Mouse (Mus musculus): ENCODE measurements around the gene Pak7. TPM values are rescaled to one million over a fixed set of nuclear protein-coding genes. Genes with fewer than 3 reads are reported as not detected.
"Not testable (repeated sequence)": the region's sequence is repeated elsewhere in the genome, so short reads cannot be mapped to it uniquely, and the experiment has no call there.

Pak7 gene
- polyA plus RNA-seq, 1 experiment from 2014 or later = 0.80 TPM

- 83% methylated on average over 3 of the region's 3 CpGs for WGBS
- DNase-seq (ENCODE audit: low spot score) = no peak
- Histone ChIP-seq H3K27me3 (ENCODE audit: insufficient read depth, poor library complexity, severe bottlenecking) (no peaks in the 10 kb centered on the region), H3K4me3 (no peak overlapping the region), H3K36me3 (no peaks in the 10 kb centered on the region), H3K27ac (no peak overlapping the region), H3K9me3 (no peaks in the 10 kb centered on the region), H3K4me1 (no peaks in the 10 kb centered on the region)
Observed at GRCm38 (mm10) chr2:136309313-136309712, 78.5 kb downstream of the Pak7 start.

GRCm38 (mm10) chr2:136308743-136309142, 79.0 kb downstream of the Pak7 start:
- no peaks in the 10 kb centered on the region for H3K27me3 ChIP-seq (ENCODE audit: insufficient read depth, poor library complexity, severe bottlenecking)
- H3K27ac ChIP-seq = no peak overlapping the region
- H3K4me3 ChIP-seq = no peak overlapping the region
- no peaks in the 10 kb centered on the region for H3K36me3 ChIP-seq
- WGBS = 87% methylated on average over 4 of the region's 4 CpGs
- no peaks in the 10 kb centered on the region for H3K9me3 ChIP-seq
- no peaks in the 10 kb centered on the region for H3K4me1 ChIP-seq
- DNase-seq (ENCODE audit: low spot score) = no peak

DNA sequence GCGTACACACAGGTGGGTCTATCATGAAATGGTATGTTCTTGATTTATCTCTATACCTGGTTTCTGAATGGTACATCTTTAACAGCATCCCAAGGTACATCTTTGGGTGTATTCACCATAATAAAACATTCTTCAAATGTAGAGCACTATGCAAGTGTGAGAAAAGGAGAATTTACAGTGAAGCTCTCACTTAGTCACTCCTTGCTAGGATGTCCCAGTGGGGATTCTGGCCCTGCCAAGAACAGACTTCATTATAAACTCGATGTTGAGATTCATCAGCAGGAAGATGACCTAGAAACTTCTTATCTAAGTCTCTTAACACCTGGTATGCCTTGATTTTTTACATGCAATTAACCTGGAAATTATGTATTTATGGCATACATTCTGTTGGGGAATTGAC, 85.6 kb downstream of the Pak7 start:
- WGBS = 86% methylated on average over 2 of the region's 2 CpGs
- no peaks in the 10 kb centered on the region for H3K36me3 ChIP-seq
- no peak overlapping the region for H3K4me3 ChIP-seq
- H3K4me1 ChIP-seq = no peaks in the 10 kb centered on the region
- no peaks in the 10 kb centered on the region for H3K9me3 ChIP-seq
- DNase-seq (ENCODE audit: low spot score) = no peak
- H3K27ac ChIP-seq = no peak overlapping the region
- H3K27me3 ChIP-seq (ENCODE audit: insufficient read depth, poor library complexity, severe bottlenecking) = no peaks in the 10 kb centered on the region

GRCm38 (mm10) chr2:136301406-136301805, 86.4 kb downstream of the Pak7 start:
- Histone ChIP-seq H3K27ac (no peak overlapping the region), H3K36me3 (no peaks in the 10 kb centered on the region), H3K4me3 (no peak overlapping the region), H3K4me1 (no peaks in the 10 kb centered on the region), H3K9me3 (no peaks in the 10 kb centered on the region), H3K27me3 (ENCODE audit: insufficient read depth, poor library complexity, severe bottlenecking) (no peaks in the 10 kb centered on the region)
- no peak for DNase-seq (ENCODE audit: low spot score)

DNA sequence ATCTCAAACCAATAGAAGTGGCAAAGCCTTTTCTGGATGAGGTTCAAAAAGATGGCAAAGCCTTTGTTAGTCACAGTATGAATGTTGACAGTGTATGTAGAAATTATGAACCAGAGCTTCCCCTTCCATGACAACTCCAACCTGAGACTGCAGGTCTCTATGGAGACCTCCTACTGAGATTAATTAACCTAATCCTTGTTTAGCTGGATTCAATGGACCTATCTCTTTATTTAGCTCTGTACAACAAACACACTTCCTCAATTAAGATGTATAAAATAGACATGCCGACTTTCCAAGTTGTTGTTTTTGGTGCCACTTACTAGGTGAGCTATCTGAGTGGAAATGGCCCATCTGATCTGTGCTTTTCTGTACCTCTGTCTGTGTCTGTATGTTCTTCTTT, 90.4 kb downstream of the Pak7 start:
- WGBS = 74% methylated on average over 1 of the region's 1 CpGs
- H3K27me3 ChIP-seq (ENCODE audit: insufficient read depth, poor library complexity, severe bottlenecking) = no peaks in the 10 kb centered on the region
- no peaks in the 10 kb centered on the region for H3K4me1 ChIP-seq
- H3K9me3 ChIP-seq = no peaks in the 10 kb centered on the region
- no peak overlapping the region for H3K4me3 ChIP-seq
- H3K36me3 ChIP-seq = no peaks in the 10 kb centered on the region
- no peak overlapping the region for H3K27ac ChIP-seq
- no peak for DNase-seq (ENCODE audit: low spot score)

- Histone ChIP-seq H3K27me3 (ENCODE audit: insufficient read depth, poor library complexity, severe bottlenecking) (no peaks in the 10 kb centered on the region), H3K36me3 (no peaks in the 10 kb centered on the region), H3K4me1 (no peaks in the 10 kb centered on the region), H3K27ac (no peak overlapping the region), H3K9me3 (no peaks in the 10 kb centered on the region), H3K4me3 (no peak overlapping the region)
- DNase-seq (ENCODE audit: low spot score) = no peak
- 83% methylated on average over 1 of the region's 1 CpGs for WGBS
Observed at GRCm38 (mm10) chr2:136282043-136282442, 105.7 kb downstream of the Pak7 start.

DNA sequence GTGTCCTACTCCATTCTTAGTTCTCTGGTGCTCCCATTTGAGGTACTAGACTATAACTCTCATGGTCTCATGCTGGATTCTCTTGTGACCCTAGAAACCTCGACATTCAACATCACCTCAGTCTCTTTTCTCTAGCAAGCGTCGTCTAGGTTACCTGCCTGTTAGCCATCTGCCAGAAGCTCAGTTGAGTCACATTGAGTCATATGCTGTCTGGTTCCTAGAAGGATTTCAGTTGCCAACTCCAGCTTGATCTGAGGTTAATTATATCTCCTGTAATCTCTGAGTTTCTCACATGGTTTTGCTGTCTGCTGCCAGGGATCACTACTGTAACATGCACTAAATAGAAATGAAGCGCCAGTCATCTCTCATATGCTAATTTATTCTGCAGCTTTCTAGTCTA, 145.8 kb downstream of the Pak7 start:
- H3K27ac ChIP-seq; H3K27me3 ChIP-seq (ENCODE audit: insufficient read depth, poor library complexity, severe bottlenecking); DNase-seq (ENCODE audit: low spot score); H3K9me3 ChIP-seq; H3K4me1 ChIP-seq; H3K36me3 ChIP-seq; H3K4me3 ChIP-seq: not testable (repeated sequence)
- WGBS = 84% methylated on average over 4 of the region's 4 CpGs

GRCm38 (mm10) chr2:136231228-136231627, 156.5 kb downstream of the Pak7 start:
- no peak for DNase-seq (ENCODE audit: low spot score)
- H3K9me3 ChIP-seq = no peaks in the 10 kb centered on the region
- 88% methylated on average over 8 of the region's 8 CpGs for WGBS

DNA sequence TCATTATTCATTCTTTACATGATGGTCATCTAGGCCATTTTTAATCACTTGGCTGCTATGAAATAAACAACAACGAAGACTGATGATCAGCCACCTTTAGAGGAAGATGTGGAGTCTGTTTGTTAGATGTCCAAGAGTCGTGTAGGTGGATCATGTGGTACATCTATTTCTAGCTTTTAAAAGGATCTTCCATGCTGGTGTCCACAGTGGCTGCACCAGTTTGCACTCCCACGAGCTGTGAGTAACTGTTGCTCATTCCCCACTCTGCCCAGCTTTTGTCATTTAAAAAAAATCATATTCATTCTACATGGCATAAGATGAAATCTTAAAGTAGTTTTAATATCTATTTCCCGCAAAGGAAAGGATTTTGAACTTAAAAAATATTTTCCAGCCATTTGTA, 183.7 kb downstream of the Pak7 start:
- Histone ChIP-seq H3K27ac (no peak overlapping the region), H3K27me3 (ENCODE audit: insufficient read depth, poor library complexity, severe bottlenecking) (no peaks in the 10 kb centered on the region), H3K36me3 (no peaks in the 10 kb centered on the region), H3K9me3 (no peaks in the 10 kb centered on the region), H3K4me1 (no peaks in the 10 kb centered on the region), H3K4me3 (no peak overlapping the region)
- no peak for DNase-seq (ENCODE audit: low spot score)
- whole genome bisulfite sequencing = 76% methylated on average over 4 of the region's 4 CpGs

More at GRCm38 (mm10) chr2:136231228-136231627, 156.5 kb downstream of the Pak7 start:
- Histone ChIP-seq H3K4me1 (no peaks in the 10 kb centered on the region), H3K4me3 (no peak overlapping the region), H3K36me3 (no peaks in the 10 kb centered on the region), H3K27me3 (ENCODE audit: insufficient read depth, poor library complexity, severe bottlenecking) (no peaks in the 10 kb centered on the region), H3K27ac (no peak overlapping the region)

DNA sequence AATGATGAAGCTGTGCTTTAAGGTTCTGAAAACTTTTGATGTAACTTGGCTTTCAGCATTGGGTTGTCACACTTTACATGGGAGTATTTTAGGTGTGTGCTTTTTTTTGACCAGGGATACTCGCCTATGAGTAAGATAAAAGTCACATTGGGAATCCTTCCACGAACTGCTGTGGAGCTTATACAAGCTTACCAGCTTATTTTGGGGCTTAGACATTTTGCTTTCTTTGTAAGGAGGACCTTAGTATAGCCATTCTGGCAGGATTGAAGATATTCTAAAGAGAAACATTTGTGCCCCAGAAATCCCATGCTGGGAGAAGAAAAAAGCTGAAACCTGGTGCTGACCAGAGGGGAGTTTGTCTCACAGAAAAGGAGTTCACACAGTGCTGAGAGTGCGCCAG, 212.7 kb downstream of the Pak7 start:
- H3K4me3 ChIP-seq = no peak overlapping the region
- no peaks in the 10 kb centered on the region for H3K36me3 ChIP-seq
- no peaks in the 10 kb centered on the region for H3K27me3 ChIP-seq (ENCODE audit: insufficient read depth, poor library complexity, severe bottlenecking)
- no peak overlapping the region for H3K27ac ChIP-seq
- H3K4me1 ChIP-seq = no peaks in the 10 kb centered on the region
- no peaks in the 10 kb centered on the region for H3K9me3 ChIP-seq
- no peak for DNase-seq (ENCODE audit: low spot score)
- 62% methylated on average over 3 of the region's 3 CpGs for WGBS

DNA sequence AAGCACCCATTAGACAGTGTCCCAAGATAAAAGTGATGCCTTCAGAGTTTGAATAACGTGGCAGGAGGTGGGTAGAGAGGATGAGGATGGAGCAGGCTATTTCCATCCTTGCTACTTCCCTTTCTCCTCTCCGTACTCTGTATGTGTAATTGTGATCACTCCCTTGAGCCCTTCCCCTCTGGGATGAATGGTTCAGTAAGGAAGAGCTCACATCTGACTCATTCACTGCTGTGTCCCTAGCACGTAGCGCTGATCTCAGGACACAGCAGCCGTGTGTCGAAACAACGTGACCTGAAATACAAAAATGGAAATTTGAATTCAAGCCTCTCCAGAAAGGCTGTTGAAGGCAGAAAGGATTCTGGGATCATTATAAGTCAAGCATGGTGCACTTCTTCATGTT, 237.0 kb downstream of the Pak7 start:
- no peak overlapping the region for H3K4me3 ChIP-seq
- H3K27me3 ChIP-seq (ENCODE audit: insufficient read depth, poor library complexity, severe bottlenecking) = no peaks in the 10 kb centered on the region
- H3K27ac ChIP-seq = no peak overlapping the region
- no peak for DNase-seq (ENCODE audit: low spot score)
- WGBS = 83% methylated on average over 7 of the region's 7 CpGs
- no peaks in the 10 kb centered on the region for H3K4me1 ChIP-seq
- no peaks in the 10 kb centered on the region for H3K9me3 ChIP-seq
- H3K36me3 ChIP-seq = no peaks in the 10 kb centered on the region

DNA sequence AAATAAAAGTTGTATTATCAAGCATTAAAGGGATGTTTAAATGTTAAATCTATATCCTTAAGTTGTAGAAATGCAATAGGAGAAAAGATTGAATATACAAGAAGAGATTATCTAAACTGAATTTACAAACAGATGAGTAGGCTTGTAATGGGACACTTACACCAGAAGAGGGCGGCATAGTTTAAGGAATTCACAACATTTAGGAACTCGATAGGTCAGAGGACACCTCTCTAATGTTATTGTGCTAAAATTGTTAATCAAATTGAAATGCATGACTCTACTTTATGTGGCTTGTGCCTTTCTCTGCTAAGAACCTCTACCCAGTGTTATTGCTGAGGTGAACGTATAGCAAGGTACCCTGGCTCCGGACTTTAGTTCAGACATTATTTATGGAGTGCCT, 238.2 kb downstream of the Pak7 start:
- no peak overlapping the region for H3K27ac ChIP-seq
- H3K9me3 ChIP-seq = no peaks in the 10 kb centered on the region
- H3K27me3 ChIP-seq (ENCODE audit: insufficient read depth, poor library complexity, severe bottlenecking) = no peaks in the 10 kb centered on the region
- H3K4me1 ChIP-seq = no peaks in the 10 kb centered on the region
- H3K36me3 ChIP-seq = no peaks in the 10 kb centered on the region
- no peak overlapping the region for H3K4me3 ChIP-seq
- 42% methylated on average over 4 of the region's 4 CpGs for WGBS
- DNase-seq (ENCODE audit: low spot score) = no peak

DNA sequence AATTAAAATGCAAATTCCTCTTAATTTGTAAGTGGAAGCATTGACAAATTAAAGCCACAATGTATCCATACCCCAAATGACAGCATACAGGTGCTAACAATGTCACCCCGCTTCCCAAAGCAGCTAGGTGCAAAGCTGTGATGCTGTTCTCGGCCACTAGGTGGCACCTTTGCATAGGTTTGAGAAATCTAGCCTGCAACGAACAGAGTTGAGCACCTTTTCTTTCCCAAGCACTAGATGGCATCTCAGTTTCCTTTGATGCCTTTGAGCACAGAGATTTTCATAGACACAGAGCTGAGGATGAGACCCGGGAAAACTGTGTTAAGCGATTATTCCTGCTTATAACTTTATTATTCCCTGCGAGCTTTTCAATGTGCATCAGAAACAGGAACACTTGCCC, 238.8 kb downstream of the Pak7 start:
- WGBS = 4% methylated on average over 6 of the region's 6 CpGs
- Histone ChIP-seq H3K4me1 (no peaks in the 10 kb centered on the region), H3K27me3 (ENCODE audit: insufficient read depth, poor library complexity, severe bottlenecking) (no peaks in the 10 kb centered on the region), H3K27ac (no peak overlapping the region), H3K36me3 (no peaks in the 10 kb centered on the region), H3K4me3 (no peak overlapping the region), H3K9me3 (no peaks in the 10 kb centered on the region)
- DNase-seq (ENCODE audit: low spot score) = peak; percentile 86

DNA sequence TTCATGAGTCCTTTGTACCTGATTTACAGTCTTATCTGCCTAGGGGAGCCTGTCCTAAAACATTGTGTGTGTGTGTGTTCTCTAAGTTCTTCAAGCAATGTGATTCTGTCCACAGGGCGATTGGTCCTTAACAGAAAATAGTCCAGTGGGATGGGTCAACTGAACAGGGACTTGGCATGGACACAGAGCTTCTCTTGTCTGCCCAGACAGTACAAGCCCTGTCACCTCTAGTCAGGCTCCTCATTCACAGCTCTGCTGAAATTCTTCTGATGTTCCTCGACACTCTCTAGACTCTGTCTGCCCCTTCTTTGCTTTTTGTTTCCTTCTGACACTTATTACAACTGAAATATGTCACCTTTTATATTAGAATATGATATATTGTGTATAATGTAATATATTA, 247.0 kb downstream of the Pak7 start:
- no peak overlapping the region for H3K4me3 ChIP-seq
- 63% methylated on average over 2 of the region's 2 CpGs for WGBS
- no peaks in the 10 kb centered on the region for H3K4me1 ChIP-seq
- H3K36me3 ChIP-seq = no peaks in the 10 kb centered on the region
- H3K27ac ChIP-seq = no peak overlapping the region
- no peak for DNase-seq (ENCODE audit: low spot score)
- H3K27me3 ChIP-seq (ENCODE audit: insufficient read depth, poor library complexity, severe bottlenecking) = no peaks in the 10 kb centered on the region
- no peaks in the 10 kb centered on the region for H3K9me3 ChIP-seq

Data from heart, embryonic 10.5 days (tissue).